Mouse (Mus musculus) ES-E14 (cell line): ENCODE results near the gene Oard1. TPM values are rescaled to one million over a fixed set of nuclear protein-coding genes. Genes with fewer than 3 reads are reported as not detected.

Experiments used
- DNase-seq: peaks from one replicate; pipeline ENCODE4 v3.0.0-alpha.2; 2013; ENCODE audit warnings: low read depth, low spot score
- H3K27ac ChIP-seq: 2 replicates; pipeline ENCODE4 v1.5.1; 2012; ENCODE audit warnings: low read depth, mild to moderate bottlenecking, low read length, moderate library complexity, mixed read lengths; ENCODE audit not compliant: poor library complexity, insufficient read depth, severe bottlenecking
- H3K36me3 ChIP-seq: 2 replicates; pipeline ENCODE4 v1.6.1; 2012; ENCODE audit warnings: mild to moderate bottlenecking, low read length, moderate library complexity, mixed read lengths; ENCODE audit not compliant: control insufficient read depth, poor library complexity, insufficient read depth, severe bottlenecking
- H3K4me1 ChIP-seq, 2 experiments: fragments of 150-350 bp in 1 of 2; sonication (generic) in 1 of 2; 2 replicates each; pipeline ENCODE4 v1.6.1; 2012; ENCODE audit warnings: low read length in 2 of 2, mild to moderate bottlenecking in 1 of 2, mixed read lengths in 1 of 2; ENCODE audit not compliant: control insufficient read depth in 2 of 2, insufficient read depth in 2 of 2, poor library complexity in 1 of 2
- H3K4me3 ChIP-seq, 2 experiments: fragments of 150-350 bp in 1 of 2; sonication (generic) in 1 of 2; 2 replicates each; pipeline ENCODE4 v1.5.1; 2012; ENCODE audit warnings: low read length in 2 of 2, low read depth in 1 of 2, mild to moderate bottlenecking in 1 of 2, mixed read lengths in 1 of 2; ENCODE audit not compliant: insufficient read depth in 1 of 2, poor library complexity in 1 of 2, severe bottlenecking in 1 of 2
- H3K9ac ChIP-seq: 2 replicates; pipeline ENCODE4 v1.6.1; 2012; ENCODE audit warnings: low read depth, mild to moderate bottlenecking, low read length, mixed read lengths; ENCODE audit not compliant: poor library complexity, insufficient read depth, severe bottlenecking
- H3K9me3 ChIP-seq: fragments of 150-350 bp; sonication (generic); 2 replicates; pipeline ENCODE4 v1.6.1; 2012; ENCODE audit warnings: low read depth, mild to moderate bottlenecking, low read length; ENCODE audit not compliant: control insufficient read depth, insufficient read depth
- CHD2 ChIP-seq: IDR thresholded peaks from 2 replicates; pipeline ENCODE4 v1.6.1; 2014; ENCODE audit warnings: mild to moderate bottlenecking, low read depth, low read length, inconsistent platforms
- HCFC1 ChIP-seq: IDR thresholded peaks from 2 replicates; pipeline ENCODE4 v1.6.1; 2012; ENCODE audit warnings: low read length, inconsistent platforms, borderline replicate concordance; ENCODE audit not compliant: insufficient read depth
- MAFK ChIP-seq: IDR thresholded peaks from 2 replicates; pipeline ENCODE4 v1.6.1; 2014; ENCODE audit warnings: mild to moderate bottlenecking, low read depth, low read length, inconsistent platforms; ENCODE audit not compliant: insufficient read depth
- ZC3H11A ChIP-seq: IDR thresholded peaks from 2 replicates; pipeline ENCODE4 v1.6.1; 2012; ENCODE audit warnings: low read depth, mild to moderate bottlenecking, inconsistent platforms, low read length, borderline replicate concordance
- ZNF384 ChIP-seq: IDR thresholded peaks from 2 replicates; pipeline ENCODE4 v1.6.1; 2012; ENCODE audit warnings: low read depth, low read length, inconsistent platforms
- in situ Hi-C, 2 experiments: fragments of 600-800 bp; cut with MboI; formaldehyde crosslinking; loops; one replicate each; pipeline ENCODE4 v1.15.1; 2025; ENCODE audit warnings: low sequenced_read_pairs in 2 of 2, inconsistent platforms in 1 of 2; ENCODE audit not compliant: unreplicated experiment in 2 of 2
- total RNA-seq: library from RNA; depleted of rRNA; stranded (reverse); fragments of 300-350 nt; gene quantifications from 2 replicates; pipeline ENCODE4 v1.2.3, GENCODE M21; 2012

Gene Oard1
- total RNA-seq, 1 experiment = 38.6 TPM

DNA sequence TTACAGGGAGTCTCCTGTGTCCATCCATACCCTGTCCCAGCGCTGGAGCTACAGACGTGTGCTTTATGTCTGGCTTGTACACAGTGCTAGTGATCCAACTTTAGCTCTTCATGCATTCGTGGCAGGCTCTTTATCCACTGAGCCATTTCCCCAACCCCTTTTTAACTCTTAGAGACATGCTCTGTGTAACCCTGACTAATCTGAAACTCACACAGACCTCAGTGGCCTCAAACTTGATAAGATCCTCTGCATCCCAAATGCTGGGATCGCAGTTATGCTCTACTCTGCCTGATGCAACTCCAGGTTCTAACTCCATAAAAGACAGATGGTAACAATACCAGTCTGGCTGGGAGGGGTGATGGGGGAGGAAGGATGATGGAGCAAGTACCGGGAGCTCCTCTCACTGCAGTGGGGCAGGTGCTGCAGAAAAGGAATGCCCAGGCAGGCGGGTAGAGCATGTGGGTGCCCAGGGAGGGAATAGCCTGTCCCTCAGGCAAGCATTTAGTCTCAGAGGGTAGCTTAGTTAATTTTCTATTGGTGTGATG, 46.3 kb upstream of the Oard1 start:
- Histone ChIP-seq H3K9ac (no peak overlapping the region), H3K27ac (no peak overlapping the region), H3K9me3 (no peaks in the 10 kb centered on the region), H3K4me1 (peaks cover 0 to 7% of the 10 kb centered on the region in 2 experiments; a peak in 1 of 4 replicates), H3K36me3 (no peaks in the 10 kb centered on the region), H3K4me3 (no peak overlapping the region)
- no peak for DNase-seq
- in situ Hi-C loops = no loop called here
- TF ChIP-seq HCFC1 (no peak), ZNF384 (no peak), ZC3H11A (no peak), MAFK (no peak), CHD2 (no peak)

DNA sequence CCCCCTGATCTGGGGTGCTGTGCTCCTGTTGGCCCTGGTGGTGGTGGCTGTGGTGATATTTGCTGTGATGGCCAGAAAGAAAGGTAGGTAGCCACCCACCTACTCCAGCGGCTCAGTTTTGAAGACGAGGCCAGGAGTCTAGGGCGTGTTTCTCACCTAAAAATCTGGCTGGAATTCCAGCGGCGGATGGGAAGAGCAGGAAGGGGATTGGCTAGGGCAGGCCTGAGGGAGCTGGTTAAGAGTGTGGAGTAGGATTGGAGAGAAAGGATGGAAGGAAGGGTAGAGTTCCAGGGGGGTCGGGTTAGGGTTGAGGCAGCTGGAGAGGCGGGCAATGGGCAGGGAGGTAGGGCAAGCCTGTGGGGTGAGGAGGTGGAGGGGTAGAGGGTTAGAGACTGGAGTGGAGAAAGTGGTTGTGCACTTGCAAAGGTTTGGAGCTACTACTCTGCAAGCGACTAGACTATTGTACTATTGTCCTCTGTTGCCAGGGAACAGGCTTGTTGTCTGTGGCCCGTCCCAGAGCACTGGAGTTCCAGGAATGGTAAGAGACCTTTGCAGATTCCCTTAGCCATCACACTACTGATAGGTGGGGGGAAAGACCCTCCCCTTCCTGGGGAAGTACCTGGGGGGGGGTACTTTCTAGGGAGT, 44.2 kb upstream of the Oard1 start:
- in situ Hi-C loops = no loop called here
- Histone ChIP-seq H3K9me3 (no peaks in the 10 kb centered on the region), H3K9ac (no peak overlapping the region), H3K36me3 (no peaks in the 10 kb centered on the region), H3K27ac (no peak overlapping the region), H3K4me1 (peaks cover 0 to 7% of the 10 kb centered on the region in 2 experiments; a peak in 1 of 4 replicates), H3K4me3 (no peak overlapping the region)
- no peak for DNase-seq
- TF ChIP-seq ZC3H11A (no peak), MAFK (no peak), CHD2 (no peak), HCFC1 (no peak), ZNF384 (no peak)

DNA sequence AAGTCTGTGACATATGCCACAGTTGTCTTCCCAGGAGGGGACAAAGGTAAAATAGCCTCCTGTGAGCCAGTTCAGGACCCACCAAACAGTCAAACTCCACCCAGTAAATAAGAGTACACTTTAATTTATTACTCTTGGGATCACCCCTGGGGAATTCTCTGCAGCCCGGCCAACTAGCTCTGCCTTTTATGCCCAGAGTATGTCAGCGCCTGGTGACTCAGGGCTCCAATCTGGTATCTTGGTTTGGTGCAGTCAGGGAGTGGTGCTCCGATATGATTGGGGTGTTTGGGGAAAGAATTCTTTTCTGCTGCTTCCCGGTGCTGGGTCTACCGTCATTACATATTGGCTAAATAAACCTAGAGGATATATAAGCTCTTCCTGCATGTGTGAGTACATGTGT, 43.0 kb upstream of the Oard1 start:
- in situ Hi-C loops = no loop called here

DNA sequence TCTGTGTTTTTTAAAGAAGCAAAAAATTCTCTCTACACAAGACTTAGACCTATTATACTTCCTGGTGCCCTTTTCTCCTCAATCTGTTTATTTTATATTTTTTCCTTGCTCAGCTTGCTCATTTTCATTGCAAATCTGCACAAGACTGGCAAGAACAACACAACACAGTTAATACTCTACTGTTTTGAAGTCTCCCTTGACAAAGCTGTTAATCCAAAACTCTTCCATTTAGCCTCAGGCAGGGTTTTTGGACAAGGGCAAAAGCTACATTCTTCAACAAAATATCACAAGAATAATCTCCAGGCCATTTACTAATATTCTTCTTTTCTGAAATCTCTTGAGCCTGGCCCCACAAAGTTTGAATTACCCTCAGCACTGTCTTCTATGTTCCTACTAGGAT, 38.2 kb upstream of the Oard1 start:
- H3K4me3 ChIP-seq = no peak overlapping the region
- in situ Hi-C loops = no loop called here
- DNase-seq = no peak

More for the DNA sequence above, 43.0 kb upstream of the Oard1 start:
- Histone ChIP-seq H3K36me3 (no peaks in the 10 kb centered on the region), H3K9ac (no peak overlapping the region), H3K4me3 (no peak overlapping the region), H3K4me1 (peaks cover 0 to 7% of the 10 kb centered on the region in 2 experiments; a peak in 1 of 4 replicates), H3K9me3 (no peaks in the 10 kb centered on the region), H3K27ac (no peak overlapping the region)
- TF ChIP-seq CHD2 (no peak), ZNF384 (no peak), ZC3H11A (no peak), HCFC1 (no peak), MAFK (no peak)
- no peak for DNase-seq

More for the DNA sequence above, 38.2 kb upstream of the Oard1 start:
- Histone ChIP-seq H3K9me3 (no peaks in the 10 kb centered on the region), H3K36me3 (no peaks in the 10 kb centered on the region), H3K27ac (no peak overlapping the region), H3K4me1 (no peaks in the 10 kb centered on the region), H3K9ac (no peak overlapping the region)
- no peak for TF ChIP-seq MAFK
- TF ChIP-seq ZNF384 = no peak
- TF ChIP-seq HCFC1 = no peak
- TF ChIP-seq CHD2 = no peak
- TF ChIP-seq ZC3H11A = no peak
